Mouse (Mus musculus) heart, embryonic 10.5 days (tissue): ENCODE data around the gene Gal3st2. TPM values are rescaled to one million over a fixed set of nuclear protein-coding genes. Genes with fewer than 3 reads are reported as not detected.
"Not testable (repeated sequence)": the region's sequence is repeated elsewhere in the genome, so short reads cannot be mapped to it uniquely, and the experiment has no call there.

Experiments used
- DNase-seq: peaks from one replicate; pipeline ENCODE4 v3.0.0-alpha.2; 2017; ENCODE audit warnings: low spot score
- H3K27ac ChIP-seq: fragments of 300-500 bp; sonication (generic); 2 replicates; pipeline ENCODE4 v1.5.1; 2016; ENCODE audit warnings: mild to moderate bottlenecking
- H3K27me3 ChIP-seq: fragments of 300-500 bp; sonication (generic); 2 replicates; pipeline ENCODE4 v1.6.1; 2016; ENCODE audit warnings: mild to moderate bottlenecking; ENCODE audit not compliant: poor library complexity, insufficient read depth, severe bottlenecking
- H3K36me3 ChIP-seq: fragments of 300-500 bp; sonication (generic); 2 replicates; pipeline ENCODE4 v1.6.1; 2016; ENCODE audit warnings: mild to moderate bottlenecking, moderate library complexity
- H3K4me1 ChIP-seq: fragments of 300-500 bp; sonication (generic); 2 replicates; pipeline ENCODE4 v1.6.1; 2016; ENCODE audit warnings: mild to moderate bottlenecking
- H3K4me3 ChIP-seq: fragments of 300-500 bp; sonication (generic); 2 replicates; pipeline ENCODE4 v1.5.1; 2016; ENCODE audit warnings: mild to moderate bottlenecking, moderate library complexity
- H3K9me3 ChIP-seq: fragments of 300-500 bp; sonication (generic); 2 replicates; pipeline ENCODE4 v1.6.1; 2016; ENCODE audit warnings: mild to moderate bottlenecking, moderate library complexity
- WGBS: fragments of 180-500 bp; shearing (Covaris S2); methylation state at CpG from one replicate; pipeline ENCODE4 v1.1.7; 2016; 5-methylcytosine and 5-hydroxymethylcytosine counted together
- polyA plus RNA-seq: library from polyadenylated mRNA; unstranded; fragments of >200 nt; fragmentation: Nextera tagmentation; extraction: Ambion mirVana; gene quantifications from 2 replicates; pipeline ENCODE4 v1.2.1, GENCODE M21; 2016

Gal3st2 gene
- polyA plus RNA-seq, 1 experiment from 2014 or later, result not detected

DNA sequence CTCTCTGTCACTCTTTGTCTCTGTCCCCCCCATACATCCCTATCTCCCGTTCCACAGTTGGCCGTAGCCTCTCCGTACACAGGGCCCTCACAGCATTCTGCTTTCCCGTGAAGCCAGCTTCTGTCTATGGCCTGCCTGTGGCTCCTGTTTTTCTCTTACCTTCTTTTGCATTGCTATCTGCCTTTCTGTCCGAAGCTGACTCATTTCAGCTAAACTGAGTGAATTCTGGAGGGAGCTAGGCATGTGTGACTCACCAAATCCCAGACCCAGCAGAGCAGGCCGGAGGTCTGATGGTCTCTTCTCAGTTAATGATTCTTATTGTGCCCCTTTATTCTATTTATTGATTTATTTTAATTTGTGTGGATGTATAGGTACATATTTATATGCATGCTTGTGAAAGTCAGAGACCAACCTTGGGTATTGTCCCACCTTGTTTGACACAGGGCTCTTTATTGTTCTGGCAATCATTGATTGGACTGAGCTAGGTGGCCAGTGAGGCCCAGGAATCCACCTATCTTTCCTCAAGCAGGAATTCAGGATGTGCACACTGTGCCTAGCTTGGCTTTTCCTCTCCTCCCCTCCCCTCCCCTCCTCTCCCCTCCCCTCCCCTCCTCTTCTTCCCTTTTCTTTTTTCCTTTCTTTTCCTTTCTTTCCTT lies 25.1 kb upstream of the Gal3st2 start:
- Histone ChIP-seq H3K9me3 (no peaks in the 10 kb centered on the region), H3K36me3 (peaks cover 12% of the 10 kb centered on the region), H3K27me3 (no peaks in the 10 kb centered on the region), H3K4me1 (0 out of 2 replicates have a peak, but pooled peaks cover 3% of the 10 kb centered on the region), H3K27ac (no peak overlapping the region), H3K4me3 (no peak overlapping the region)
- no peak for DNase-seq
- 70% methylated on average over 6 of the region's 6 CpGs for WGBS

GRCm38 (mm10) chr1:93836532-93836913 lies 24.6 kb upstream of the Gal3st2 start:
- DNase-seq, result no peak
- 88% methylated on average over 2 of the region's 2 CpGs for WGBS
- H3K27me3 ChIP-seq, result no peaks in the 10 kb centered on the region
- no peaks in the 10 kb centered on the region for H3K9me3 ChIP-seq
- H3K4me3 ChIP-seq, result no peak overlapping the region
- H3K4me1 ChIP-seq, result 0 out of 2 replicates have a peak, but pooled peaks cover 3% of the 10 kb centered on the region
- no peak overlapping the region for H3K27ac ChIP-seq
- peaks cover 12% of the 10 kb centered on the region for H3K36me3 ChIP-seq

- WGBS, result 91% methylated on average over 8 of the region's 8 CpGs
- no peak for DNase-seq
- Histone ChIP-seq H3K27me3 (no peaks in the 10 kb centered on the region), H3K4me3 (no peak overlapping the region), H3K27ac (no peak overlapping the region), H3K36me3 (peaks cover 12% of the 10 kb centered on the region), H3K9me3 (no peaks in the 10 kb centered on the region), H3K4me1 (0 out of 2 replicates have a peak, but pooled peaks cover 3% of the 10 kb centered on the region)
Measured at GRCm38 (mm10) chr1:93837335-93837734, 23.8 kb upstream of the Gal3st2 start.

- not testable (repeated sequence) for DNase-seq, H3K27ac ChIP-seq, H3K9me3 ChIP-seq, H3K4me1 ChIP-seq, H3K27me3 ChIP-seq, H3K4me3 ChIP-seq
- H3K36me3 ChIP-seq, result peaks cover 12% of the 10 kb centered on the region
- WGBS, result 92% methylated on average over 8 of the region's 8 CpGs
Measured at GRCm38 (mm10) chr1:93838569-93838968, 22.5 kb upstream of the Gal3st2 start.

- not testable (repeated sequence) for DNase-seq, H3K4me3 ChIP-seq, H3K4me1 ChIP-seq, H3K27me3 ChIP-seq, H3K36me3 ChIP-seq, H3K9me3 ChIP-seq, H3K27ac ChIP-seq
- 88% methylated on average over 2 of the region's 3 CpGs for WGBS
Measured at GRCm38 (mm10) chr1:93845766-93846366, 15.2 kb upstream of the Gal3st2 start.

GRCm38 (mm10) chr1:93855790-93856189 lies 5.3 kb upstream of the Gal3st2 start:
- H3K27ac ChIP-seq, H3K4me3 ChIP-seq, H3K27me3 ChIP-seq, H3K36me3 ChIP-seq, DNase-seq, H3K4me1 ChIP-seq, H3K9me3 ChIP-seq: not testable (repeated sequence)
- WGBS, result 77% methylated on average over 4 of the region's 4 CpGs

GRCm38 (mm10) chr1:93857370-93857769 lies 3.7 kb upstream of the Gal3st2 start:
- H3K27me3 ChIP-seq, result no peaks in the 10 kb centered on the region
- WGBS, result 83% methylated on average over 6 of the region's 6 CpGs
- no peak for DNase-seq
- no peaks in the 10 kb centered on the region for H3K9me3 ChIP-seq
- no peaks in the 10 kb centered on the region for H3K36me3 ChIP-seq
- no peaks in the 10 kb centered on the region for H3K4me1 ChIP-seq
- H3K4me3 ChIP-seq, result no peak overlapping the region
- no peak overlapping the region for H3K27ac ChIP-seq

DNA sequence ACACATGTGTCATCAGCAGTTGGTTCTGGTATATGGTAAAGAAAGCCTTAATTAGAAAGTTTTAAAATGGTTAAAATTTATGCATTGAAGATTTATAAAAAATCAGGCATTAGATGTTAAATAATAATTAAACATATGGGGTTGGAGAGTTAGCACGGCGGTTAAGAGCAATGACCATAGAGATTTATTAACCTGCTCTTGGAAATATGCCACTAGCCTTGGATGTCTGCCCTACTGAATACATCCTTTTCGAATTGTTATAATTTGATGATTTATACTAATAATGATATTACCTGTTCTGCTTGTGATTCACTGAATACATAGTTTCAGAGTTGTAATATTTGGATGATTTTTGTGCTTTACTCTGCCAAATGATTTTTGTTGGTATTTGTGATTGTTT lies 3.1 kb upstream of the Gal3st2 start:
- H3K27ac ChIP-seq, result no peak overlapping the region
- no peak for DNase-seq
- no peak overlapping the region for H3K4me3 ChIP-seq
- no peaks in the 10 kb centered on the region for H3K27me3 ChIP-seq
- no peaks in the 10 kb centered on the region for H3K4me1 ChIP-seq
- 91% methylated on average over 3 of the region's 3 CpGs for WGBS
- H3K9me3 ChIP-seq, result no peaks in the 10 kb centered on the region
- H3K36me3 ChIP-seq, result no peaks in the 10 kb centered on the region

GRCm38 (mm10) chr1:93859619-93860018 lies 1.5 kb upstream of the Gal3st2 start:
- Histone ChIP-seq H3K36me3 (no peaks in the 10 kb centered on the region), H3K27ac (no peak overlapping the region), H3K4me3 (no peak overlapping the region), H3K27me3 (no peaks in the 10 kb centered on the region), H3K9me3 (no peaks in the 10 kb centered on the region), H3K4me1 (no peaks in the 10 kb centered on the region)
- DNase-seq, result no peak

- DNase-seq, H3K36me3 ChIP-seq, H3K4me3 ChIP-seq, H3K27me3 ChIP-seq, H3K9me3 ChIP-seq, H3K4me1 ChIP-seq, H3K27ac ChIP-seq: not testable (repeated sequence)
- WGBS, result 71% methylated on average over 1 of the region's 1 CpGs
Measured at GRCm38 (mm10) chr1:93871594-93872105, 10.5 kb downstream of the Gal3st2 start.

- WGBS, result 89% methylated on average over 14 of the region's 22 CpGs
Measured at GRCm38 (mm10) chr1:93874405-93874804, 13.3 kb downstream of the Gal3st2 start.

GRCm38 (mm10) chr1:93881778-93882177 lies 20.7 kb downstream of the Gal3st2 start:
- H3K27ac ChIP-seq, H3K9me3 ChIP-seq, H3K4me3 ChIP-seq, DNase-seq, H3K27me3 ChIP-seq, H3K36me3 ChIP-seq, H3K4me1 ChIP-seq: not testable (repeated sequence)
- WGBS, result no CpG with 5 or more reads among the region's 11 CpGs

More at GRCm38 (mm10) chr1:93874405-93874804, 13.3 kb downstream of the Gal3st2 start:
- not testable (repeated sequence) for H3K9me3 ChIP-seq, H3K27ac ChIP-seq, H3K4me3 ChIP-seq, H3K27me3 ChIP-seq, H3K36me3 ChIP-seq, H3K4me1 ChIP-seq
- peak; percentile 30 for DNase-seq

DNA sequence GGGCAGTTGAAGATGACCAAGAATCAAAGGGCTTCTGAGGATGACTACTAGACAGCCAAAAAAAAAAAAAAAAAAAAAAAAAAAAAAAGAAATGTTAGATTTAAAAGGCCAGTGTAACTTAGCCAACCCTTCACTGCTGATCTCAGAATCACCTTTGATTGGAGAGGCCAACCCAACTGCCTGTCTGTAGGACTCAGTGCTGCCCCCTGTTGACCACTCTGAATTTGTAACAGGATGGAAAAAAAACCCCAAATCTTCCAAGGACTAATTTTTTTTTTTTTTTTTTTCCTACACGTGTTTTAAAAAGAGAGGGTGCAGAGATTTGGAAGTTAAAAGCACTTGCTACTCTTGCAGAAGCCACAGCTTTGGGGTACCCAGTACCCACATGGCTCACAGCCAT lies 29.8 kb downstream of the Gal3st2 start:
- WGBS, result 59% methylated on average over 1 of the region's 1 CpGs

More for the DNA sequence above, 29.8 kb downstream of the Gal3st2 start:
- DNase-seq, H3K27me3 ChIP-seq, H3K27ac ChIP-seq, H3K4me1 ChIP-seq, H3K4me3 ChIP-seq, H3K9me3 ChIP-seq, H3K36me3 ChIP-seq: not testable (repeated sequence)
